Mouse (Mus musculus) layer of hippocampus, postnatal 25 days (tissue): ENCODE measurements around the gene Cdcp1. TPM values are rescaled to one million over a fixed set of nuclear protein-coding genes. Genes with fewer than 3 reads are reported as not detected.

Source experiments
- DNase-seq, 2 experiments: peaks; one replicate each; pipeline ENCODE4 v3.0.0; 2022; ENCODE audit warnings: mixed read lengths in 2 of 2, low spot score in 1 of 2; ENCODE audit errors: extremely low spot score in 1 of 2
- total RNA-seq, 2 experiments: library from RNA; stranded (reverse); gene quantifications; 2 replicates each; pipeline ENCODE4 v1.2.3; 2021

Gene Cdcp1
- not detected for total RNA-seq

DNA sequence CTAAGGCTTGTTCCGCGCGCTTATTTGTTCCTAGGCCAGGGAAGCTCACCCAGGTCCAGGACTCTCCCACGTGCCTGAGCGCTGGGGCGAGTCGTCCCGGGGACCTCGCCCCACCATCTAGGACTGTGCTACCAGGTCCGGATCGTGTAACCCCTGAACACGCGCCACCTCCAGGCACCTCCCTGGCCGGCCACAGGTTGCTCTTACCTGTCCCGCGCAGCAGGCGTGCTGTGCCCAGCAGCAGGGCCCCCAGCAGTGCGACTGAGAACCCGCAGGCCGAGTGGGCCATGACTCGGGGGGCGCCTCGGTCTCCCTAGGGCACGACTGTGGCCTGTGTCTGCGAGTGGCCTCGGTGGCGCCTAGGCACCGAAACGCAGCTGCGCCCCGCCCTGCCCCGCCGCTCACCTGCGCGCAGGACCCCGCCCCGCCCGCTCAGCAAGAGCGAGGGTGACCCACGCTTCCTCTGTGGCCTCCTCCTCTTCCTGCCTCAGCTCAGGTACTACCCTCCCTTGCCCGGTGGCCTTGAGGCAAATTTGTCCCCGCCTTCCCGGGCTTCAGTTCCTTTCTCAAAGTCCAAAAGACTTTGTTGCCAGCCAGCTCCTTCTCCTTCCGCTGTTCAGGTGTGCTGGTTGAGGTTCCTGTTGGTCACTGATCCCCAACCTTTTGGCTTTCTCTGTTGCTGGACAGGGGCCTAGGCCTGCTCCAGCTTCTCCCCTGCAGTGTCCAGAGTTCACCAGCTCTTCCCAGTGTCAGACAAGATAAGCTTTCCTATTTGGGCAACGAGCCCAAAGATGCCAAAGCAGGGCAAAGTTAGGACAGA is at the start of gene Cdcp1:
Cdcp1 (minus strand) TSS at position 418 of the 820 bp plus-strand sequence.
- DNase-seq: no peak

DNA sequence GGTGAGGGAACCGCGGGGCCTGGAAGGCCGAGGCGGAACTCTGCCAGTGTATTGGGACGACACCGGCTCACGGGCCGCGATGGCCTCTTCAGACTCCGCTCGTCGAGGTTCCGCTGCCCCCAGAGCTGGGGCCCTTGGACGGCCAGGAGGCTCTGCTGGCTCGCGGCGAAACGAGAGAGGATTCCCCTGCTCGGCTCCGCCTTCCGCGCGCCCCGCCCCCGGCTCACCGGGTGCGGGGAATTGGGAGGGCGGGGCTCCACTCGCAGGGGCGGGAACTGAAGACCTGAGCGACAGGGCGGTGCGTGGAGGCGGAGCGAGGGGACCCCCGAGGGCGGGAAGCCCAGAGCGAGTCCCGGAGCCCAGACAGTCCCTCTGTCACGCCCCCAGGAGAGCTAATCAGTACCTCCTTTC is 44.8 kb upstream of the Cdcp1 start, which contains the start of gene Tmem158:
Tmem158 (minus strand) TSS at position 154 of the 411 bp plus-strand sequence.
- DNase-seq: peak; percentile 65 to 73

DNA sequence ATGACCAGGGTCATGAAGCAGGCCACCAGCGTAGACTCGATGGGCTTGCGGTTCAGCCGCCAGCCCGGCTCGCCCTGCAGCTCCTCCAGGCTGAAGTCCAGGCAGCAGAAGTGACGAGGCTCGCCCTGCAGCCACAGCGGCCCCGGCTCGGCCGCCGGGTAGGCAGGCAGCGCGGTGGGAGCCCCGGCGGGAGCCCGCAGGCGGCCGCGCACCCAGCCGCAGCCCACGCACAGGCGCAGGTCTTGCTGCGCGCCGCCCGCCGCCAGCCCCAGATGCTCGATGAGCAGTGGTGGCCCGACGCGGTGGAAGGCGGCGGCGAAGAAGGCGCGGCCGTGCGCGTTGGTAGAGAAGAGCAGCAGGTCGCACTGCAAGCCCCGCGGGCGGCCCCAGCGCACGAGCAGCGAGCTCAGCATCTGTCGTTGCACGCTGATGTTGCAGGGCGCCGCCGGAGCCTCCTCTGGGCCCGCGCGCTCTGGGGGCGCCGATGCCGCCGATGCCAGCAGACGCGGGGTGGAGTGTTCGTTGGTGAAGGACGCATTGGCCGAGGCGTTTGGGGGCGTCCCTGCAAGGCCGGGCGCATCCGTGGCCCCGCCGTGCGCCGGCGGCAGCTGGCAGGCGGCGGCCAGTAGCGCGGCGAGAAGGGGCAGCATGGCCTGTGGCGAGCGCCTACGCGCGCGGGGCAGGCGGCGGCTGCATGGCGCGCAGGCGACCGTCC is 44.2 kb upstream of the Cdcp1 start:
- DNase-seq: peak; percentile 17 to 67

DNA sequence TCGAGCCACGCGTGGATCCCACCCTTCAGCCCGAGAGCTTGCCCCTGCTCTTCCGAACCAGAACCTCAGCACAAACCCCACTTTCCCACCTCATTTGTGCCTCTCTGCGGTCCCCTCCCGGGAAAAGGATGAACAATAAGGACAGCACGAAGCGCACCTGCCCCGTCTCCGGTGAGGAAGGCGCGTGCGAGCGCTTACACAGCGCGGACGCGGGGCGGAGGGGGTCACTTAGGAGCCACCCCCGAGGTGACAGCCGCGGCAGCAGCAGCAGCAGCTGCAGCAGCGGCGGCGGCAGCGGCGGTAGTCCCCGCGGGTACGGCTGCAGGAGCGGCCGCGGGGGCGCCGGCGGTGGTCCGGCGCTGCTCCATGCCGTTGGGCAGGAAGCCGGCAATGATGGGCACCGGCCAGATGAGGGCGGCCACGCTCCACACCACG is 43.6 kb upstream of the Cdcp1 start:
- DNase-seq: peak in 1 of 2 experiments; percentile 72

DNA sequence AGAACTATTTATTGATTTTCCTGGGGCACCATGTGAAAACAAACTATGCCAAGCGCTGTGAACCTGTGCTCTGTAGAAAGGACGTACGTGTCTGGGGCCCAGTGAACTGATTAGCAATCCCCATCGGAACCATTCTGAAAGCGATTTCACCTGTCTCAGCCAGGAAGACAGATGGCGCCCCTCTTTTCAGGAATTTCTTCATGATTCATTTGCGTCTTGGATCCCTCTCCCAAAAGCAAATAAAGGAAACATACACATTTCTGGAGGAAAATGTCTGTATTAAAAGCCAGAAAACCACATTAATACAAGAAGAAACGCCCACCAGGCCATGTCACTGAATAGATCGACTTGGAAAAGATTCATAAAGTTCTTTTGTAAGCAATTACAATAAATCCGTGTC is 43.0 kb upstream of the Cdcp1 start:
- no peak for DNase-seq

DNA sequence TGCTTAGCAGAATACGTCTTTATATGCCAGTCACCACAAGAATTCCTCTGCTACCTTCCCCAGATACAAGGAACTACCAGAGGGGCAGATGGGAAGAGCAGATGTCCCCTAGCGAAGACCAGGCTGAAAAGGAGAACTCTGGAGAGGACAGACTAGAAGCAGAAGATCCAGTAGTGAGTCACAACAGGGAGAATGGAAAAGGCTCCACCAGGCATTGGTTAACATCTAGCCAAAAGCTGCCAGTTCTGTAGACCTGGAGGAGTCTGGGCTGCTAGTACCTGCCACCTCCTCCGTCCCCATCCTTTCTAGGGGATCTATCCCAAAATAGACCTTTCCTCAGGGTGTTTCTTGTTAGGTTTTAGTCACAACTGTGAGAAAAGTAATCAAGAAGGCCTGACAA is 39.9 kb upstream of the Cdcp1 start:
- no peak for DNase-seq

DNA sequence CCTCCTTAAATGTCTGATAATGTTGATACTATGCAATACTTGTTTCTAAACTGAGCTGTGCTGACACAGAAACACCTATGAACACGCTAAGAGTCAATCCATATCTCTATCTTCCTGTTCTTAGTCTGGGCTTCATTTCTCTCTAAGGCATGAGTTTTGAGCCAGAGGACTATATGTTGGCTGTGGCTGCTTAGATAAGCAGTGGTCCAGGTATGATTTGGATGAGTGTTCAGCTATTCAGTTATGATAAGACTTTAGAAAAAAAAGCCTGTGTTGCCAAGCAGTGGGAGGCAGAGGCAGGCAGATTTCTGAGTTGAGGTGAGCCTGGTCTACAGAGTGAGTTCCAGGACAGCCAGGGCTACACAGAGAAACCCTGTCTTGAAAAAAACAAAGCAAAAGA is 32.2 kb upstream of the Cdcp1 start:
- no peak for DNase-seq

DNA sequence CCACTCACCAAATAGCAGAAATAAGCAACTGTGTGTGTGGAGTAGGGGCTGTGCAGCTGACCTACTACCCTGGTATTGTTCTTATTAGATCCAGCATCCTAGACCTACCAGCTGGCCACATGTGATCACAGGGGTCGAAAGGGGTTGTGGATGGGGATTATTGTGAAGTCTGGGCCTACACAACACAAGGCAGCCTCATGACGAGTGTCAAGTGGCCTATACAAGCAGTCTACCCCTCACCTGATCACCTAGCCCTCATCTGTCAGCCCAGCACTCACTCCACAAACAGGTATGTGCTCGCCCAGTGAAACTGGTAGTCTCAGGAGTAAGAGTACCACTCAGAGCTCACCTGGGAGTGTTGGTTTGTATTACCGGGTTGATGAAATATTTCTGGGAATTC is 29.3 kb upstream of the Cdcp1 start:
- no peak for DNase-seq

DNA sequence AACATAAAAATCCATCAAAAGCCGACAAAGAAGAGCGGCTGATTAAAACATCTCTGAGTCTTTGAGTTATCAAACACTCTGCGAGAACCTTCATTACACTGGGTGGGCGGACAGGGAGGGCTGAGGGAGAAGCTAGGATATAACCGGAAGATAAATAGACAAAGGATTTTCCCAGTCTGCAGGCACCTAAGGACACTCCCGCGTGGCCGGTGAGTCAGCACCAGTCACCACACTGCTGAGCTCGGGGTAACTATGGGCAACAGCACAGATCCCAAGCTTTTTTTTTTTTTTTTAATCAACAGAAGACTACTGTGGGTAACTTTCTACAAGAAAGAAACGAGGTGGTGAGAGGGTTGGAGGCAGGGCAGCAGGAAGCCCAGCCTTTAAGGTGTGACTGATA is 28.1 kb upstream of the Cdcp1 start:
- DNase-seq: no peak

DNA sequence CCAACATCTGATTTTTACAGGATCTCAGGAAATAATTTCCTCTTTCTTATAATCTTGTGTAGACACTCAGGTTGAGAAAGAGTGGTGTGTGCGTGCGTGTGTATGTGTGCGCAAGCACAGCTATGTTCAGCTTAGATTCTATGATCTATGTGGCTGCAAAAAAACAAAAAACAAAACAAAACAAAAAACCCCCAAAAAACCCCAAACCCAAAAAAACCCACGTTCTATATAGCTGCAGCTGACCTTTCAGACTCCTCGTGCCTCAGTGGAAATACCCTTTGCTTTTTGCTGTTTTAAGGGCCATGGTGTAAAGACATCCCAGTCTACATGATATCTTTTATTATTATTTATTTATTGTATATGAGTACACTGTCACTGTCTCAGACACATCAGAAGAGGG is 25.4 kb upstream of the Cdcp1 start:
- no peak for DNase-seq

DNA sequence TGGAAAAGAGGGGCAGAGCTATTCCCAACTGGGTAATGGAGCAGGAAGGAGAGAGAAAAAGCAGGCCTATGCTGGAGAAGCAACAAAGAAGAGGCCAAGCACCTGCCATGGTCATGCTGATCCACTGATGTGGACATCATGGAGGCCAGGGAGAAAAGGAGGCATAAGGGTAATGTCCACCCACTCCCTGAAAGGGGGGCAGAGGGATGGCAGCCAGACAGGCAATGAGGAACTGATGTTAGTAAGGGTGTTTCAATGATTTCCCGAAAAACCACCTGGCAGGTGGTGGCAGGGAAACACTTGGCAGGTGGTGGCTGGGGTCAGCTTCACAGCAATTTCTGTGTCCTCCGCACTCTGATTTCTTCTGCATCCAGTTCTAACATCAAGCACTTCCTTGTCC is 24.9 kb upstream of the Cdcp1 start:
- no peak for DNase-seq

DNA sequence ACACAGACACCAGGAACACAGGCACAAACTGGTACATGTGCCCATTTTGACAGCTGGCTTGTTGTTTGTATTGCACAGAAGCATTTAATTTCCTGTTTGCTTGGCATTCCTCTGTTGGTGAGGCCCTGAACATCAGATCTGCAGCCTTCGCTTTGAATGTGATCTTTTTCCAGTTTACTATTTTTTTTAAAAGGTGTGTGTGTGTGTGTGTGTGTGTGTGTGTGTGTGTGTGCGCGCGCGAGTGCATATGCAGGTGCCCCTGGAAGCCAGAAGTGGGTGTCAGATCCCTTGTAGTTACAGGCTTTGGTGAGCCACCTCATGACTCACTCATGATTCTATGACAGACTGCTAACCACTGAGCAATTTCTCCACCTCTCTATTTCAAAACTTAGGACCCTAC is 24.4 kb upstream of the Cdcp1 start:
- DNase-seq: no peak

DNA sequence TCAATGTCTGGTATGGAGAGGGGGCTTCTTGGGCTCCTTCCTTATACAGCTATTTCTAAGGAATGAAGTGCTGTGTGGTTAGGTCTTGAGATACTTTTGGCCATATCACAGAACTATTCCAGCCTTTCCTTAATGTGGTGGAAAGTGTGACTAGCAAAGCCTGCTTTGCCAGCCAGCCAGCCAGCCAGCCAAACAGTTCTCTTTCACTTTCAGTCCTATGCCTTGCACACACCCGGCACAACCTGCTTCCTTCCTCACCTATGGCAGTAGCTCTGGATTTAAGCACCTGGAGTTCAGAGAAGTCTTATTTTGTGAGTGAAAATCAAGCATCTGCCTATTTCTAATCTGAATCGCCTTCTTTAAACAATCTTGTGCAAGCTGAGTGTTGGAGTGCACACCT is 23.8 kb upstream of the Cdcp1 start:
- DNase-seq: no peak

DNA sequence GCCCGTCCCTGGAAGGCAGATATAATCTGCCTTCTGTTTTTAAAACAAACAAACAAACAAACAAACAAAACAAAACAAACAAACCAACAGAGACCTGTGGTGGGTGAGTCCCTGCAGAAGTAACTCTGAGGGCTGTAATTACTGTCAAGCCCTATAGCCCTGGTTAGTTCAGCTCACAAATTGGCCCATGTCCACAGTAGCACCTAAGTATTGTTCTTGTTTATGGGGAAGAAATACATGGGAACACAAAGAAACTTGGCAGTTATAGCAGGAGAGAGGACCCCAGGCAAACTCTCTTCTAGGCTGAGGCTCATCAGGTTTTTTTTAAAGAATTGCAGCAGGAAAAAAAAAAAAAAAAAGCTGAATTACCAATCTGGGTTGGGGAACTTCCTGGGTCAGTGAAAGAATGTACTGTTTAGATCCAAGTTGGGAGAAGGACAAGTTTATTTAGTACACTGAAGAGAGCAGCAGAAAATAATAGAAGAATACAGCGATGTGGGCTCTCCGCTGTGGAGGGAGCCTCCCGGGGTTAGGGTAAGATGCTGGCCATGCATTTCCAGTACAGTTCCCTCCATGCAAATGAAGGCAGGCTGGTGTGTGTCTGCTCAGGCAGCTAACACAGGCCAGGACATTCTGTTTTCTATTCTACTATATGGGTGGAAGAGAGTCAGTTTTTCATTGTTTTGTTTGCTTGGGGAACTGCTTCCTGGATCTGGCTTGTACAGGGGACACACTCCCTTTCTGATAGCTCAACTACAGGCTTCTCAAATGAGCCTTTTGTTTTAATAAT is 22.6 kb upstream of the Cdcp1 start:
- no peak for DNase-seq

DNA sequence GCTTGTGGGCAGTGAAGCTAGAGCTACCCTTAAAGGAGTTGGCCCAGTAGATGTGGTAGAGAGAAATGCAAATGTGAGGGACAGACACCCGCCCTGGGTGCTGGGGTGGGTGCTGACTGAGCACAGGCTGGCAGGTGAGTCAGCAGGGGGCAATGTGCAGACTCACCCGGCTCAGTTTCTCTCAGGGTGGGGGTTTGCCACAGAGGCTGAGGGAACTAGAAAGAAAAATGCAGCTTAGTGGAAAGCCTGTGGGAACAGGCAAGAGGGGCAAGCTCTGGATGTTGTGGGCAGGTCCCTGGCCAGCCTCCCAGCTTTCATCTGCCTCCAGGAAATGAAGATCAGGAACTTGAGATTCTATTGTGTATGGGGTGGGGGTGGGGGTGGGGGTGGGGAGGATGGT is 21.9 kb upstream of the Cdcp1 start:
- DNase-seq: no peak

DNA sequence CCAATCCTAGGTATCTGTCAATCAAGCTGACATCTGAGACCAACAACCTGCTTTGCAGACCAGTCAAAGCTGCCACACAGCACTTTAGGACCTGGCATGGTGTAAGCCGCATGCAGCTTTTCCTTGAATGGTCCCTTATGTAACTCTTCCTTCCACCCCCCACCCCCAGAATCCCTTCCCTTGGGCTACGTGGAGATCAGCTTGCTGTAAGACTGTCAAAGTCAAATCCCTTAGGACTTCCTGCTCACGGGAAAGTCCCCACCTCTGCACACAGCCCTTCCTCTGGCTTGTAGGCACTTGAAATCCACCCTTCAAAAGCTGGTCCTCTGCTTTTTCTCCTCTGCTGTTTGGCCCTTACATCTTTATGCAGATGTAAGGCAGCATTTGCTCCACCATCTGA is 19.8 kb upstream of the Cdcp1 start:
- no peak for DNase-seq

DNA sequence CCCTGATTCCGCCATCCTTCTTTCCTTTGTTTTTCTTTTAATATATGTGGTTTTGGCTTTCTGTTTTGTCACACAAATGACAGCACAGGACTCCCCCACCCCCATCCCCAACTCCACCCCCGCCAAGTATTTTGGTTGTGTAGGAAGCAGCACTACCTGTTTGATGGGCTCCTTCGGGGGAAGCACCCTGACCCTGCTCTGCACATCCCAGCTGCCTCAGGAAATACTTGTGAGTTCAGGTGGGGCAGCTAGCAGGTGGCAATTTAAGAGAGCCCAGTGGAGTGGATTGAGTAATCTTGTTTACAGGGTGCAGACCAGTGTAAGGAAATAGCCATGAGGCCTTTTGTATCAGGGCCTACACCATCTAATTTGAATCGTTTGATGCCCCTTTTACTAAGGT is 14.0 kb upstream of the Cdcp1 start:
- DNase-seq: no peak

DNA sequence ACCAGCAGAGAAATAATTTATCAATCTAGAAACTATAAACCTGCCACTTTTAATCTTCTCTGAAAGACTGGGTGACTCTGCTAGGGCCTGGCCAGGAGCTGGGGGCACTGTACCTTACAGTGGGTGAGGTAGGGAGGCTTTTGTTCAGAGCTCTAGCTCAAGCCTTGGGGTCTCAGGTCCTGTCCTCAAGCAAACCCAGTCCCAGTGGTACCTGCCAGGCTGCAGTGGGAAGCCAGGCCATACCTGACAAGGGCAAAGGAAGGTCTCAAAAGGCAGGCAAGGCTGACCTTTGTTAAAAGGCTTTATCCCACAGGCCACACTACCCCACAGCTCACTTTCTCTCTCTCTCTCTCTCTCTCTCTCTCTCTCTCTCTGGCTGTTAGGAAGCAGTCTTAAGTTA is 12.8 kb upstream of the Cdcp1 start:
- no peak for DNase-seq

DNA sequence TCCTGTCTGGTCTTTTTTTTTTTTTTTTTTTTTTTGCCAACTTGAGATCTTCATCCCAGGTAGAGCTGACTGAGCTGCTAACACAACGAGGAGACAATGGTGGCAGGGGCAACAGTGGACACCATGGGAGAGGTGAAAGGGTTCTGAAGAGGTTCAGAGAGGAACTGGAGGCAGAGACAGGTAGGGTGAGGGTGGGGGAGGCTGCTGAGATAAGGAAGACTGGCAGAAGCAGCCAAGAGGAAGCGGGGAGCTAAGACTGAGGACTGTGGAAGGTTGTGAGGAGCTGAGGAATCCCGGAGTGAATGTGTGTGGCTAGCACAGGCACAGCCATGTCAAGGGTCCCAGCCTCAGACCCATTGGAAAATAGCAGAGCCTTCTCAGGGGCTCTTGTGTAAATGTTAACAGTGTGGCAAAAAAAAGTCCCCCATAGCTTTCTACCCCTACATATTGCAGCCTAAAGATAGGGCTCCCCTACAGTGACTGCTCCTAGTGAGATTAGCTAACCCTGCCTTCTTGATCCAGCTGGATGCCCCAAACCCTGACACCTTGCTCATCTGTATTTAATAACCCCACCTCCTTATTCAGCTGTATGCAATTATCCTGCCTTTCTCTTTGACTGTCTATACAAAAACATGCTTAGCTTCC is 11.4 kb upstream of the Cdcp1 start:
- no peak for DNase-seq

DNA sequence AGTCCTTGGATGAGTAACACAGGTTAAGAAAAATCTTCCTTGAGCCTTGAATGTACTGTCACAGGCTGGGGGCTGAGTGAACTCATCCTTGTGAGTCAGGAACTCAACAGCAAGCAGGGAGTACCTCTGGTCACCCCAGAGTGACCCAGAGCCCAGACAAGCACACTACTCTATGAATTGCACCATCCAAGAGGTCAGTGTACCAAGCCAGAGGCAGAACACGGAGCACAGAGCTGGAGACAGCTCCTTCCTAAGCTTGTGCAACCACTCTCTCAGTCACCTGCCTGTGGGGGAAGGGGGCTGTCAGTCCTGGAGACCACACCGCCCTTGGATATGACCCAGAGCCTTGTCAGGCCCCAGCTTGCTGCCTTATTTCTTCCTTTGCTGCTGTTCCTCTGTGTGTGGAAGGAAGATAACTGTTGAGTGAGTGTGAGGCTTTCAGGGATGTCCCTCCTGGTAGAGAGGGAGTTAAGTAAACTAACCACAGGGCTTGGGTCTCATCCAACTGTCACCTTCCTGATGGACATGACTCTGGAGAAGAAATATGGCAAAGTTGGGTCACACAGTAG is 9.1 kb upstream of the Cdcp1 start:
- DNase-seq: no peak
